Mouse (Mus musculus) mesoderm, embryonic 11.5 days (tissue): ENCODE measurements around the gene Hist1h2ac.
"Not testable (repeated sequence)": the region's sequence is repeated elsewhere in the genome, so short reads cannot be mapped to it uniquely, and the experiment has no call there.

ENCODE experiments used
- DNase-seq: peaks from one replicate; pipeline ENCODE4 v3.0.0-alpha.2; 2012; ENCODE audit warnings: low read depth, low spot score

The Hist1h2ac gene

DNA sequence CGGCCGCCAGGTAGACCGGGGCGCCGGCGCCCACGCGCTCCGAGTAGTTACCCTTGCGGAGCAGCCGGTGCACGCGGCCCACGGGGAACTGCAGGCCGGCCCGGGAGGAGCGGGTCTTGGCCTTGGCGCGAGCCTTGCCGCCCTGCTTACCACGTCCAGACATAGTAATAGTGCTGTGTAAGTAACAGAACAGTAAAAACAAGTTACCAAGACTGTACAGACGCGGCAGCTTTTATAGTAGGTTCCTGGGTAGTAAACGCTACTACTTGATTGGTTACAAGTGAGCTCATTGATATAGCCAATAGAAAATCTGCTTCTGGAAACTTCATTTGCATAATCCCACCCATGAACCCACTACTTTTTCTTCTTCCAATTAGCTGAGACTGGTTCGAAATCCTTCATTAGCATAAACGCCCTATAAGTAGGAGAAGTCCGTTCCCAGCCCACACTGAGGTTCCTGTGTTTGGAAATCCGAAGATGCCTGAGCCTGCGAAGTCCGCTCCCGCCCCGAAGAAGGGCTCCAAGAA, at the start of gene Hist1h2ac, which contains the start of gene Hist1h2bc:
Gene Hist1h2ac (minus strand): TSS at position 194 of the 527 bp plus-strand sequence.
Gene Hist1h2bc (plus strand): TSS at position 445 of the 527 bp plus-strand sequence.
- DNase-seq: peak; percentile 95

DNA sequence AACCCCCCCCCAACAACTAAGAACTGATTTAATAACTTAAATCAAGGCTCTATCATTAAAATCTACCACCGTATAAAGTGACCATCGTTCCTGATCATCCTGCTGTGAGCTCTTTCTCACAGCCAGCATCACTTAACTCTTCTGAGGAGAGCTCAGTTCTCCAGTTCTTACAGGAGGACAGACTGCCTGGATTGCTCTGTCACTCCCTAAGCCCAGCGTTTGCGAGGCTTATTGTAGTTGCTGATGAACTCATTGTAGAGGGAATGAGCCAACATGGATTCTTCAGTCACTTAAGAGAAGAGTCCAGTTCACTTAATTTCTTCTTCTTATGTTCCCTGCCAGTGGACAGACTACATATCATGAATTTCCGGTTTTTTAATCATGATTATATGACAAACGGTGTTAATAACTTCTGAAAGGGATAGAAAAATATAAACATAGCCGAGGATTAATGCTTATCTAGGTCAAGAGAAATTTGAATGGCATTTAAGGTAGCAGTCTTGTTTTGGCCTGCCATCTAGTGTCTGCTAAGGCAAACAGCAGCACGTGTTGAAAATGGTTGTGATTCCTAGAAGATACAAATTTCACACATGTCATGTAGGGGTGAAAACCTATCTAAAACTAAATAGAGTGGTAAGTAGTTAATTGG, 48.5 kb upstream of the Hist1h2ac start:
- no peak for DNase-seq

DNA sequence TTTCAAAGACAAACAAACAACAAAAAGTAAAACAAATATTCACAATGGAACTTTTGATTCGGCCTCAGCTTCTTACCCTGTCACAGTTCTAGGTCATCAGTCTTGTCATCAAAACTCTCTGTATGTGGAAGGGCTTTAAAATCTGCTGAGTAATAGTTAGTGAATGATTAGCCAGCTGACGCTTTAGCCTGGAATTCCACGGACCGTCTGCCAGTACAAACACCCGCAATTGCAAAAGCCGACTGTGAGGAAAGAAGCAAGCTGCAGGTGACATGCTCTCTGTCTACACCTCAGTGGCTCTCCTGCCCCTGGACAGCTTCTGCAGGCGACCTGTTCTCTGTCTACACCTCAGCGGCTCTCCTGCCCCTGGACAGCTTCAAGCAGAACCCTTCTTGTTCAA, 46.7 kb upstream of the Hist1h2ac start:
- no peak for DNase-seq

DNA sequence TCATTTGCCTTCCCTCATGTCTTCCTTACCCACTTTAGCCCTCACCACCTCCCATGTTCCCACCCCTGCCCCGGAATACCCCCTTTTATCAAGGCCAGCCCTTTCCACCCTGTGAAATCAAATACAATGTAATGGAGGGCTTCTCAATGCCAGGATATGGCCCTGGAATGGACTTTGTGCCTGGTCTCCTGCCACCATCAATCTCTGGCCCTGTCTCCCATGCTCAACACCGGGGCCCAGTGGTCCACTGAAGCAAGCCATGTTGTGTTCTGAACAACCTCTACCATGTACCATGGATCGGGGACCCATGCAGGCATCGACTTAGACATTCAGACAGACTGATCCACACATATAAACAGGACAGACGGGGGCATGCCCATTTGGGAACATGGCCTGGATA, 46.0 kb upstream of the Hist1h2ac start:
- no peak for DNase-seq

DNA sequence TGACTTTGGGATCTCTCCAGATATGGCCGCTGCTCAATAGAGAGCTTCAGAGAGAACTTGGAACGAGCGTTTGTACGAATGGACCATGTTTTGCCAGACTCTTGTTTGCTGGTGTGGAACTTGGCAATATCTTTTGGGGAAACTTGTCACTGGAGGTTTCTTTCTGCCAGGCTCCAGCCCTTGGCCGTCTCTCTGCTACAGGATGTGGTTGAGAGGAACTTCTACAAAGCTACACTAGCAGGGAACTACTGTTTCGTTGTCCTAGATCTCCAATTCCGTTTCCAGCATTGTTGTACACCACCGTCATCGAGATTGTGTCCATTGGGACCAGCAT, 45.4 kb upstream of the Hist1h2ac start:
- DNase-seq: no peak

DNA sequence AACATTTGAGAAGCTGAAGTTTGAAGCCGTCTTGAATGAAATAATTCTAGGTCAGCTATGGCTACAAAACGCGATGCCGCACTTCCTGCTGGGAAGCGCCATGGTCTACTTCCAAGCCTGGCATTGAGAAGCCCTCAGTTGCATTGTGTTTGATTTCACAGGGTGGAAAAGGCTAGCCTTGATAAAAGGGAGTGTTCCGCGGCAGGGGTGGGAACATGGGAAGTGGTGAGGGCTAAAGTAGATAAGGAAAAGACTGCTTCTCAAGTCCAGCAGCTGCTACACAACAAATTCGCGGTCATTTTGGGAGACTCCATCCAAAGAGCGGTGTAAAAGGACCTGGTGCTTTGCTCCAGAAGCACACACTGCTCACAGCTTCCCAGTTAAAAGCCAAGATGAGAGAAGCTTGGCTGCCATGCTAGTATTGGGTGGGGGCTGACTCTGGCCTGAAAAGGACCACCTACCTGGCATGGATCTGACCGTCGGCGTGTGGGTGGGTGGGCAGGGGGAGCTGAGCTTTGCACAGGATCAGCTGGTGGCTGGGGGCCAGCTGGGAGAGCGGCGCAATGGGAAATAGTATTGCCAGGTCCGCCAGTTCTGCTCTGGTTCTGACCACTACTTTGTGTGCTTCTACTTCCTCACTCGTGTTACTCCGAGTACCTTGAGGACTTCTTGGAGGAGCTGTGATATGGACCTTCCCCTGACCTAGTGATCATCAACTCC, 44.9 kb upstream of the Hist1h2ac start:
- DNase-seq: no peak

DNA sequence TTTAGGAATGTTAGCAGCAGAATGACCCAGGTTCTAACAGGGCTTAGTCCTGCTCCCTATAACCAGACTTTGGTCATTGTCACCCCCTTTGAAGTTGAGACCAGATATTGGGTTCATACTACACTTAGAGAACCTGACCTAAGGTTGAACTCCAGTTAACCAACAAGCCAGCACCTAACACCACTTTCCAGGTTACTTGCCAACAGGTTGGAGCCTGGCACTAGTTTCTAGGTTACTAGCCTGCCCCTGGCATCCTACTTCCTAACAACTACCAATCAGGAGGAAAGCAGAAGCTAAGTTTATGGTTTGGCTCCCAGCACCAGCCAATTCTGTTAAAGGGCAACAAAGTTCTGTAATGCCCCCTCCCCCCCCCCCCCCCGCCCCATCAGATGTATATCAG, 41.5 kb upstream of the Hist1h2ac start:
- no peak for DNase-seq

DNA sequence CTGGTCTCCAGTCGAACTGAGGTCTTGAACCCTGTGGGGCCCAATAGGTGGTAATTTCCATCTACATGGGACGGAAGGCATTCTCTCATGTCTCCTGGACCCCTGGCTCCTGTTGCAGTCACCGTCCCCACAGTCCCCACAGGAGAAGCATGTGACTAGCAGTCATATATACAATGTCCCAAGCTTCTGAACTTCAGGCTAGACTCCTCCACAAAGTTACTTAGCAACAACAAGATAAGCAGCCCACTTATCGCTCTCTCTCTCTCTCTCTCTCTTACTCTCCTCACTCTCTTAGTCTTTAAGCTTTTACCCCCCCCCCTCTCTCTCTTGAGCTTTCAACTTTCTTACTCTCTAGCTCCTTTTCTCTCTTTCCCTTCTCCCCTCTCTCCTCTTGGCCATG, 40.5 kb upstream of the Hist1h2ac start:
- no peak for DNase-seq

DNA sequence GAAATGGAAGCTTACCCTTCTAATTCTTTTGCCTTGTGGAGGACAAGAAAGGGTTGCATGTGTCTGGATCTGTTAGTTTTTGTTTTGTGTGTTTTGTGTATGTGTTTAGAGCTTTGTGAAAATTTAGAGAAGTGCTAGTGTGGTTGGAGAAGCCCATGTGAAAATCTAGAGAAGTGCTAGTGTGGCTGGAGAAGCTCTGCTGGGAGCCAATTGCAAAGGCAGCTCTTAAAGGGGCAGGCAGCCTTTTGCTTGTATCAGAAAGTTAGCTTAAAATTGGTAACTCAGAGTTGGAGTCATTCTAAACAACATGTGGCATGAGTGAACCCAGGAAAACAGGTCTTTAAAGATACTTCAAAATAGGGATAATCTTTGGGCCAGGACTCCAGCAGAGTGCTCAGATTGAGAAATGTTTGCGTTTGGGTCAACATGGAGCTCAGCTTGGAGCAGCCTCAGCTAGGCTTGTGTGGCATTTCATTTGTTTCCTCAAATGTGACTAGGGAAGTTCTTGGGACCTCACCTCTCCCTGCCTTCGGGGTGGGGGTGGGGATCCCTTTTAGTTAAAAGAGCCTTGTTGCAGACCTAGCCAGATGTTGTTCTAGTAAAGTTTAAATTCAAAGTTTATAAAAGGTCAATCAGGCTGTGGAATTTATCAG, 34.0 kb upstream of the Hist1h2ac start:
- DNase-seq: not testable (repeated sequence)

DNA sequence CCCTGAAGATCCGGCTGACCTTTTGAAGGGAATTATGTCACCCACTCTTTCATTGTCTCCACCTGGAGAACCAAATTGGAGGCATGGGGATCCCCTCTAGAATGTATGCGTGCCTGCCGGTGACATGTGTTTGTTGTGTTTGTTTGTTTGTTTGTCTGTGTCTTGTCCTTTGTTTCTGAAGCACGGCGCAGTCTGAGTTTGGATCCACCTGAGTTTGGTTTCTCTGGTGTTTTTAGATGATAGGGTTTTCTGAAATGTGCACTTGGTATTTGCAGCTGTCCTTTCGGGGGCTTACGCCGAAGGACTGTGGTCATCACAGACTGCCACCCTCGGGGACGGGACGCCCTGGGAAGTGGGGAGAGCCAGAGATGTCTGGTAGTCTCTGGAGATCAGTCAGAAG, 33.4 kb upstream of the Hist1h2ac start:
- DNase-seq: no peak

DNA sequence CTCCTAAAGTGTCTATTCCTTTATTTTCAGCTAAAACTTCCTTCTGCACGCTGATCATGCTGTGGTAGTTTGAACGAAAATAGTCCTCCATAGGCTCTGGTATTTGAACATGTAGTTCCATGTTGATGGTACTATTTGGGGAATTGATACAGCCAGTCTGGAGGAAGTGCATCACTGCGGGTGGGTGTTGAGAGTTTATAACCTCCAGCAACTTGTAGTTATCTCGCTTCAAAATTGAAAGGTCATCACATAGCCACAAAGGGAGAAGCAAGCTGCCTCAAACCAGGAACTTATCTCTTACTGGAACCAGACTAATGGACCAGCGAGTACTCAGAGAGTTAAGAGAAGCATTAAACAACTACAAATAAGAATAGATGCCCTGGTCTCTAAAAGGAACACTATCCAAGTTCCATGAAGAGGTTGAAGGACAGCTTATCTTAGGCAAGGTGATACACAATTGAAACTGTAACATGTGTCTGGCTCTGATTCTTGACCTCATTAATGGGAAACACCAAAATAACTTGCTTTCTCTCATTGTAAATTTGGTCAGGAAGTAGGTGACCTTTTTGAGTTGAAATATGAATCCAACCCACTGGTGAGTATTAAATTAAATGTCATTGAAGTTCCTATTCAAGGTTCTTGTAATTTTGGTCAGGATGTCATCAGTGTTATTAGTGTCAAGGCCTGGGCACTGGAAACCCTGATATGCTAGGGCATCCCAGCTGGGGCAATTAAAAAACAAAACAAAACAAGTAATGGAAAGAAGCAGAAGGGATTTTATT, 32.7 kb upstream of the Hist1h2ac start:
- DNase-seq: no peak

DNA sequence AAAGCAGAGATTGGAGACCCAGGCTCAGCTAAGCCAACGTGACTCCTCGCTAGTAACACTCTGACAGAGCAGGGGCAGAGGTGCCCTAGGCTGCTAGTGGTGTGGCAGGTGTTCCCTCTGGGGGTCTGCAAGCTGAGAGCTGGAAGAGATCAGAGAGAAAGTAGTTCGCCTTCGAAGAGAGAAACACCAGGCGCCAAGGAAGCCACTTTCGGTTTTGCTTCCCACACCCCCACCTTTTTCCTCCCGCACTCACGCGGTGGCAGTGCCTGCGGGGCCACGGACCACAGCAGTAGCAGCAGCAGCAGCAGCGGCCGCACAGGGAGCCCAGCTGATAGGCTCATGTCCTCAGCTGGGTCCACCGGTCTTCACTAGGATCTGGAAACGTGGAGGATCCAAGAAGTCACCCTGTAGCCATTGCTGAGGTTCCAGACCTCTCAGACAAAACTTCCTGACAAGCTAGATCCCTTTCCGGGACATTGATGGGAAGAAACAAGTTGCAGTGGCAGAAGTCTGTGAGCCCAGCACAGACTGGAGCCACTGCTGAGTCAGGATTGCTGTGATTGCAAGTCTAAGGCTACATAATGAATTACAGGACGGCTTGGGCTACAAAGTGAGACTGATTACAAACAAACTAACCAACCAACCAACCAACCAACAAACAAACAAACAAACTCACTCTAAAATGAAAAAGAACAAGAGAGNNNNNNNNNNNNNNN, 26.8 kb upstream of the Hist1h2ac start, which contains the start of gene Hfe:
Gene Hfe (minus strand): TSS at position 481 of the 716 bp plus-strand sequence.
- peak; percentile 47 for DNase-seq

DNA sequence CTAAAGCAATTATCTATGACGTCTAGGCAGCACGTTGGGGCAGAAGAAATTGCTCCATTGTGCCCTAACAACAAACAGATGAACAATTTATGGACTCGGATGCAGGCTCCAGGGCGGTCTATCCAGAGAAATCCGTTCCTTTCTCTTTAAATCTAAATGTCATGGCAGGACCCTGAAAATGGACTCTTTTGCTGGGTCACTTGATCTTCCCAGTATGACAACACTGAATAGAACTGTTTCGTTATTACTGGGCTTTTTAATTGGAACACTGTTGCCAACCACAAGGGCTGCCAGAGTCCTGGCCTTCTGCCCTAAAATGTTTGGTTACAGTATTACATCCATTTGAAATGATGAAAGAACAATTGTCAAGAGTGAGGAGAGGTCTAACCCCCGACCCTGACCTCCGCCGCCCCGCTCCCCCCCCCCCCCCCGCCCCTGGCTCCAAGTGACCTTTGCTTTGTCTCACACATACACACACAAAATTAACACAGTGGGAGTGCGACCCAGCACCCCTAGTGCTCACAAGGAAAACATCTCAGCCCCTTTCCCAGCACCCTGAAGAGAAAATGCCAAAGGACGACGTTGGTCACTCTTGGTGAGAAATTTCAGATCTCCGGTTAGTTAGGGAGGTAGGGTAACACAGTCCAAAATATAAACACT, 26.1 kb upstream of the Hist1h2ac start:
- DNase-seq: peak; percentile 13

DNA sequence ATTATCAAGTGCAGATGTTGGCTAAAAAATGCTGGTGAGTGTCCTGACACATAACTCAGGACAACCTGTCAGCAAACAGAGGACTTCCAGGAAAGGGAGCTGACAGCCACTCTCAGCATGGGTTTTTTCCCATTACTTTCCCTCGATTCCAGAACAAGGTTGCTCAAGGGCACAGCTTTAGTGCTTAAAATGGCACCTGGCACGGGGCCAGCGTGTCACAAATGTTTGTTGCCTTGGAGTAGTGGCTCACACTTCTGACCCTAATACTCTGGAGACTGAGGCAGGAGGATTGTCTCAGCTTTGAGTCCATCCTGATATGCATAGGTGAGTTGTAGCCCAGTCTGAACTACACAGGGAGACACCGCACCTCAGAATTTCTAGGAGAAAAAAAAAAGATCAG, 24.9 kb upstream of the Hist1h2ac start:
- DNase-seq: no peak

DNA sequence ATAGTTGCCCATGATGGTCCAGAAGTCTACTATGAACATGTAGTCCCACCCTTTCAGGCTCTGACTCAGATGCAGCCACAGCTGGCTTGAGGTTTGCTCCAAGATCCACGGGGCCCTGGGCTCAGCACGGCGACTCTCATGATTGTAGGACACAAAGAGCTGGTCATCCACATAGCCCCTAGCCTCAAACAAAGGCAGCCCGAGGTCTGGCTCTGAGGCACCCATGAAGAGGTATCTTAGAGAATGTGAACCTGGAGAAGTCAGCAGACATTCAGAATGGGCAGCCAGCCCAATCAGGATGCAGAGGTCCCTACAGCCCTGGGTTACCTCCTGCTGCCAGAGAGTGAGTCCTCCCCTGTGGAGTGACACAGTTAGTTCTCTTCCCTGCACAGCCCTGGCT, 24.3 kb upstream of the Hist1h2ac start:
- DNase-seq: no peak

DNA sequence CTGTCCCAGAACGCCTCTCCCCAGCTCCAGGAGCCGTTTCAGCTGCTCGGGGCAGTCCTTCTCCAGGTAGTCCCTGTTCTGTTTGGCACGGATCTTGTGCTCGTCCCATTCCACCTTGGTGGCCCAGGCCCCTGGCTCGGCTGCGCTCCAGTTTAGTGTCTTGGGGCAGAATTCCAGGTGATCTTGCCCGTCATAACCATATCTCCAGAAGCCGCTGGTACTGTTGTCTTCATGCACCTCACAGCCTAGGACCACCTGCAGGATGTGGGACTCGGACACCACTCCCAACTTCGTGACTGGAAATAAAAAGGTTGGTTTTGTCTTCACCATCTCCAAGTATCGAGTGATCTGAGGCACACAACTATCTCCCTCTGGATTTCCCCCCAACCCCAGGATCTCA, 23.0 kb upstream of the Hist1h2ac start:
- no peak for DNase-seq

DNA sequence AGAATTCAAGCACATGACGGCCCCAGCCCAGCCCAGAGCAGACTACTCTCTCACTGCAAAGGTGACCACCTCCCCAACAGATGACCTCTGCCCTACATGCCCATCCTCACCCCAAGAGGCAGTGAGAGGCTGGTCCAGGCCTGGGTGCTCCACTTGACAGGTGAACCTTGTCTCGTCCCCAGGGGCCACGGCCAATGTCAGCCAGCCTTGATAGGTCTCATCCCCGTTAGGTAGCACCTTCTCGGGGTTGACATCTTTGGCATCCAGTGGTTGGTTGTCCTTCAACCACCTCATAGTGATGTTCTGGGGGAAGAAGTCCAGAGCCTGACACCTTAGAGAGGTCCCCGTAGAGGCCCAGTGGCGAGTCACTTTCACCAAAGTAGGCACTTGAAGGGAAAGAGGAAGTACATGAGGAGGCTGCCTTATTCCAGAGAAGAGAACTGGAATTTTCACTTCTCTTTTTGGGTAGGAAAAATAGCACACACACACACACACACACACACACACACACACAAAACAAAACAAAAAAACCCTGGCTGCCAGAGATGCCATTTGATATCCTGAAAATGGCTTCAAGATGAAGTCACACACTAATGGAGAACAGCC, 22.1 kb upstream of the Hist1h2ac start:
- no peak for DNase-seq

DNA sequence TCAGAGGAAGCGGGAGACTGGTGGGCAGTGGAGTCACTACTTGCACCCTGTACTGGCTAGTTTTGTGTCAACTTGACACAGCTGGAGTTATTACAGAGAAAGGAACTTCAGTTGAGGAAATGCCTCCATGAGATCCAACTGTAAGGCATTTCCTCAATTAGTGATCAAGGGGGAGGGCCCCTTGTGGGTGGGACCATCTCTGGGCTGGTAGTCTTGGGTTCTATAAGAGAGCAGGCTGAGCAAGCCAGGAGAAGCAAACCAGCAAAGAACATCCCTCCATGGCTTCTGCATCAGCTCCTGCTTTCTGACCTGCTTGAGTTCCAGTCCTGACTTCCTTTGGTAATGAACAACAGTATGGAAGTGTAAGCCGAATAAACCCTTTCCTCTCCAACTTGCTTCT, 19.1 kb upstream of the Hist1h2ac start:
- not testable (repeated sequence) for DNase-seq

DNA sequence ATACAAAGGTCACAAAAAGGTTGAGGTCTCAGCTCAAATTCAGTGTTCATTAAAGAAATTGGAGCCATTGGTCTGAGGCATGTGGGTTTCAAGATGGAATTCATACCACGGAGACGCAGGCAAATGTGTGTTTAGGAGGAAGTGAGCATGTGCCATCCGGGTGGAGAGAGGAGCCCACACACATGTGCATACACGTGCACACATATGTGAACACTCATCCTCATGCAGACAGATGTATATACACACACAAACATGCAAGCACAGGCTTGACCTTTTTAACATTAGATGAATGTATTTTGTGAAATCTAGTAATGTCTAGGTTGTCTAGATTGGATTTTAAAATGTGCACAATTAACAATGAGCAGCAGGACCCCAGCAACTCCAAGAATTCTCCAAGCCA, 18.5 kb upstream of the Hist1h2ac start:
- DNase-seq: no peak
